Mouse (Mus musculus): ENCODE results near the gene Gsdma.
"Not testable (repeated sequence)": the region's sequence is repeated elsewhere in the genome, so short reads cannot be mapped to it uniquely, and the experiment has no call there.

Gene Gsdma

DNA sequence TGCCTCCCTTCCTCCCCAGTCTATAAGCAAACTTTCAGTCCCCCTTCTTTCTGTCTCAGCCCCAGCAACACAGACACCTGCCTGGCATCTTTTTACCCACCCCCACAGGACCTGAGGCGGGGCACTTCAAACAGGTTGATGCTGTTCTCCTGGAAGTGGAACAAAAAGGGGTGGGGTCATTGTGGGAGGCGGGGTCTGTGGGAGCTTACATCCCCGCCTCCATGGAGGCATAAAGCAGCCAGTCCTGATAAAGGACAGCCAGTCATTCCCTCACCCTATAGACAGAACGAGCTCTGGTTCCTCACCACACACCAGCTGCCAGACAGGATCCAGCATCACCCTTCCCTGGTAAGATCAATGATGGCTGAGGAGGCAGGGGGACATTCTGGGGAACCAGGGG lies at the start of gene Gsdma:
Gsdma (plus strand) TSS at position 261 of the 400 bp plus-strand sequence.
- no peak for DNase-seq (ENCODE audit: low spot score)

DNA sequence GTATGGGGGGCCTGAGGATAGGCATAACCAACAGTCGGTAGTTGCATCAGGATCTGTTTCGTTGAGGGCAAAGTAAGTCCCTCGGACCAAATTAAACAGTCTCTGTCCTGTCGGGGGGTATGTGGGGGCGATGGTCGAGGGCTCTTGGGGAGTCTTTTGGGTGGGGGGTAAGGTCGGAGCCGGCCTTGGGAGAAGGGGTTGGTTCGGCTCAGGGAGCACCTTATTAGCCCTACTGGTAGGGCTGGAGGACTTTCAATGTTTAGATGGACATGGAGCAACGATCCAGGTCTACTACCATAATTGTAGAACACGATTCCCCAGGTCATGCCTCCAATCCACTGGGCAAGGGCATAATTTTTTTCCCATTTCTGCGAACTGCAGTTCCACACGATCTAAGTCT lies 43.4 kb upstream of the Gsdma start:
- no peak for DNase-seq (ENCODE audit: low spot score)

DNA sequence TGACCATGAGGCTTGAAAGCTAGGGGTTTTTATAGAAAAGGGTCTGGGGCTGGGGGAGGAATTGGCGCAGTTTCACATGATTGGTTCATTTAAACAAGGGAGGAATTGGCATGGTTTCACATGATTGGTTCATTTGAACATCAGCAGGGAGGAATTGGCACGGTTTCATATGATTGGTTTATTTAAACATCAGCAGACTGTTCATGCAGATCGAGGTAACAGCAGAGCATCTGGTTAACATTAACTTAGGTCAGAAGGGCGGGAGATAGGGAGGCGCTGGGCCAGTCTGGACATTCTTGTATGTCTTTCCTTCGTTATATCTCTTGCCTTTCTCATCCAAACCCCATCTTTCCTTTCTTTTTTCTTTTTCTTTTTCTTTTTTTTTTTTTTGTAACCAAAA lies 40.2 kb upstream of the Gsdma start:
- not testable (repeated sequence) for DNase-seq (ENCODE audit: low spot score)

GRCm38 (mm10) chr11:98624381-98624780 lies 39.8 kb upstream of the Gsdma start:
- not testable (repeated sequence) for DNase-seq (ENCODE audit: low spot score)

- no peak for DNase-seq (ENCODE audit: low spot score)
Observed at GRCm38 (mm10) chr11:98625611-98626410, 38.3 kb upstream of the Gsdma start, which contains the start of the genes Gm12355 and Gsdma3. Gene Gm12355, minus strand, starts transcription at chr11:98625661. Gene Gsdma3, plus strand, starts transcription at chr11:98626360.

- no peak for DNase-seq (ENCODE audit: low spot score)
Observed at GRCm38 (mm10) chr11:98628706-98629105, 35.4 kb upstream of the Gsdma start.

- DNase-seq (ENCODE audit: low spot score): no peak
Observed at GRCm38 (mm10) chr11:98630646-98631045, 33.5 kb upstream of the Gsdma start.

DNA sequence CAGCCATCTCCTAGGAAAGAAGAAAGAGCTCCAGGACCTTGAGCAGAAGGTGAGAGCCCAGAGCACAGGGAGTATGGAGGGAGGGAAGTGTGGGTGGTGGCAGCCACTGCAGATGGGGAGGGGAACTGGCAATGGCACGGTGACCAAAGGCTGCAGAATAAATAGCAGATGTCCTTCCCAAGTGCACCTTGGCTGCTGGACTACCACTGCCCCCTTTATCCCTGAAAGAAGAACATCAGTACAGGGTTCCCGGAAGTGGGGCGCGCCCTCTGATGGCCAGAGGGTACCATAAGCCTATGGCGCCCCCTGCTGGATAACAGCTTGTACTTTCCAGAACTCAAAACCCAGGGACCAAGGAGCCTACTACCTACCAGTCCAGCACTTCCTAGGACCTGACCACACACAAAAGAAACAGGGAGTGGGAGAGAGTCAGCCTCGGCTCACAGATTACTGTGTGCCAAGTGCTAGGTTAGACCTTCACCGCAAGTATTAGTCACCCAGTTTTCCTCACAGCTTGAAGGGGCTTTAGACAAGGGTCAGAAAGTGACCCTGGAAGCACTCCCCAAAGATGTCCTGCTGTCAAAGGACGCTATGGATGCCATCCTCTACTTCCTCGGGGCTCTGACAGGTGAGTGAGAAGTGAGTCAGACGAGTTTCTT lies 28.7 kb upstream of the Gsdma start:
- peak; percentile 55 for DNase-seq (ENCODE audit: low spot score)

DNA sequence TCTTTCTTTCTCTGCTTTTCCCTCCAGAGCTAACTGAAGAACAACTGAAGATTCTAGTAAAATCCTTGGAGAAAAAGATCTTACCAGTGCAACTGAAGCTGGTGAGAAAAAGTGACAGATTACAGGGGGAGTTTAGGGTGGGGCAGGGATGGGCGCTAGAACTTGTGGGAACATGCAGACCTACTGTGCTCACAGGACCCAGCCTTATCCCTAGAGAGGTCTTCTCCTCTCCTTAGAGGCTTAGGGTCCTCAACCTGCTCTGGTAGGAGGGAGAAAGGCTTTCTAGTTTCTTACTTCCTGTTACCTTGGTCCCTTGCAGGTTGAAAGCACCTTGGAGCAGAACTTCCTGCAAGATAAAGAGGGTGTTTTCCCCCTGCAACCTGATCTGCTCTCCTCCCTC lies 26.6 kb upstream of the Gsdma start:
- no peak for DNase-seq (ENCODE audit: low spot score)

DNA sequence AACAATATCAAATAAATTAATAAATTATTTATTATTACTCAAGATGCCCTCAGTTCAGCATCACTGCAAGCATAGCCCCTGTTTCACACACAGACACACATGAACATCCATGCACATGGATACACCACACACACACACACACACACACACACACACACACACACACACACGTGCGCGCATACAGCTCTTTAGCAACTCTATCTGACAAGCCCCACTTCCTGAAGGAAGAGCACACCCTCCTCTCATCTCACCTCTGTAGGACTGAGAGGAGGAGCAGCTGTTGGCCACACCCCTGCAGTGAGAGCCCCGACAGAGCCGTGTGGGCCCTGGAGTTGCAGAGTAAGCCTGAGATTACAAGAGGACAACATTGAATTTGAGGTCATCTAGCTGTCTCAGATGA lies 24.1 kb upstream of the Gsdma start:
- no peak for DNase-seq (ENCODE audit: low spot score)

DNA sequence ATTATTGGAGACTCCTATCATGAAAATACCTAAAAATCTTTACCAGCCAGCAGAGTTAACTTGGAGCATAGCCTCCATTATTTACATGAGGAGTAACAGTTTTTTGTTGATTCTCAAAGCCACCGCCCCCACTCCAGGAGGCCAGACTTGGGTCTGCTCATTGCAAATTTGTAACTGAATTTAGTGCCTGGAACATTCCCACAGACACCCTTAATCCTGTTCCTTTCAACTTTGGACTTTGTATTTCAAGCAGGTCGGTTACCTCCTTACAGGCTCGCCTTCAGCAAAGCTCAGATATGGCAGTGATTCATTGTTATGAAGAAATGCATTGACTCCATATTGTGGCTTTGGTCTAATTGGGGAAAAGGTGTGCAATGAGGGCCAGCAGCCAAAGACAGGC lies 19.4 kb upstream of the Gsdma start:
- no peak for DNase-seq (ENCODE audit: low spot score)

DNA sequence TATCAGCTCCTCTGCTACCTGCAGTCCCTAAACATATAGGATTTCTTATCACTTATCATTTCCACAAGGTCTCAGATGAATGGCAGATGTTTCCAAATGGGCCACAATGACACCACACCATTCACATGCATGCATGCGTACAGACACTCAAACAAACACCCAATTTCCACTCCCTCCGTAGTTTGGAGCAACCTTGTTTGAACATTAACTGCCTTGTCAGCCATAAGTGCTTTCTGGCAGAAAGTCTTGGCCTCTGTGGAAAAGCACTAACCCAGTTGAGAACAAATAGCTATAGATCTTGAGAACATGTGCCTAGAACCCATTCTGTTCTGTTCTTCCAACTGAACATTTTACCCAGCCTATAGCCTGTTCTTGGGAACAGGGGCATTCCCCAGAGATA lies 18.2 kb upstream of the Gsdma start:
- DNase-seq (ENCODE audit: low spot score): no peak

GRCm38 (mm10) chr11:98646459-98646858 lies 17.7 kb upstream of the Gsdma start, which contains the start of gene Gsdma2:
Gene Gsdma2, plus strand, starts transcription at chr11:98646759.
- DNase-seq (ENCODE audit: low spot score): no peak

DNA sequence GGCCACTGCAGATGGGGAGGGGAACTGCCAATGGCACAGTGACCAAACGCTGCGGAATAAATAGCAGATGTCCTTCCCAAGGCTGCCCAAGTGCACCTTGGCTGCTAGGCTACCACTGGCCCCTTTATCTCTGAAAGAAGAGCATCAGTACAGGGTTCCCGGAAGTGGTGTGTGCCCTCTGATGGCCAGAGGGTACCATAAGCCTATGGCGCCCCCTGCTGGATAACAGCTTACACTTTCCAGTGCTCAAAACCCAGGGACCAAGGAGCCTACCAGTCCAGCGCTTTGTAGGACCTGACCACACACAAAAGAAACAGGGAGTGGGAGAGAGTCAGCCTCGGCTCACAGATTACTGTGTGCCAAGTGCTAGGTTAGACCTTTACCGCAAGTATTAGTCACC lies 9.1 kb upstream of the Gsdma start:
- peak; percentile 79 for DNase-seq (ENCODE audit: low spot score)

GRCm38 (mm10) chr11:98660517-98660916 lies 3.6 kb upstream of the Gsdma start:
- DNase-seq (ENCODE audit: low spot score): peak; percentile 87

DNA sequence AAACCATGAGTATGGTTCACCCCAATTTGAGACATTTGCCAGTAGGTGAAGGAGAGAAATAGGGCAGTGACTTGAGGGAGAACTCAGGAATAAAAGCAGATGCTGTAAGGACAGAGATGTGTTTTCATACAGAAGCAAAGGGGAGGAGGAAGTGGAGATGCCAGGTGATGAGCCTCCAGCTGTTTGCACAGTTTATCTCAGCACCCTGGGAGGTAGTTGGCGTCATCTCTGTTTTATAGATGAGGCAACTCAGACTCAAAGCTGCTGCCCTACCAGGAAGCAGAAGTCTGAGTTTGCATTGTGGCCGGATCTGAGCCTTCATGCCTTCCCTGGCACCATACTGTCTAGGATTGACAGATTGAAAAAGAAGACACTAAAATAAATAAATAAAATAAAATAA lies 4.8 kb downstream of the Gsdma start:
- DNase-seq (ENCODE audit: low spot score): no peak

DNA sequence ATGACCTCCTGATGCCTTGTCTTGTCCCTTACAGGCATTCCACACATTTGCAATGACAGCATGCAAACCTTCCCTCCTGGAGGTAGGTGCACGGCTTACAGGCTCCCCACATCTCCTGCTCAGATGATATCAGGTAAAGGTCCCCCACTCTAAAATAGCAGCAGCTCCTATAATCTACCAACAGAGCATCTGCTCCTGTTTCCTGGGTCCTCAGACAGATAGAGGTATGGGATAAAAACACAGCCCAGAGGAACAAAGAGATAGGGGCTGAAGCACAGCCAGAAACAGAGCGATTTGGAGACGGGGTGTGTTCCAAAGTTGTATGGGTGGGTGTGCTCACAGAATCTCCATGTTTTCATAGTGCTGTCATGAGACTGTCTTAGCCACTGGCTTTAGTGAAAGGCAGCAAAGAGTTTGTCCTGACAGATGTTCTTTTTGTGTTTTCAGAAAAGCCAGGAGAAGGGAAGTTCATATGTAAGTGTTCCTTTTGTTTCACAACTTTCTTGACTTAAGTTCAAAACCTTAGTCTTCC lies 7.2 kb downstream of the Gsdma start:
- DNase-seq (ENCODE audit: low spot score): no peak

DNA sequence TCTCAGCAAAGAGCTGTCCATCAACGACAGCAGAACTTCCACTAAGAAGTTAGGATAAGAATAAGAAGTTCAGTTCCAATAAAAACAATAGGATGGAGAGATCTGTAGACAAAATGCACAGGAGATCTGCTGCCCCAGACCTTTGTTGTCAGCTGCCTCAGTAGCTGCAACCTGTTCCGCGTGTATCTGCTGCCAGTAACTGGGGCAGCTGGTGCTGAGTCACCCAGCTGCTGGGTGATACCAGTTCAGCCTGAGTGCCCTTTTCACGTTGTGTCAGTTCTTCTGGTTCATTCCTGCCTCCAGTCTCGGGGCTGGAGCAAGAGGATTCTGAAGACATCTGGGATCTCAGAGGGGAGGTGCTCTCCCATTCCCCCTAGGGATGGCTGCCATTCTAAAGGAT lies 7.7 kb downstream of the Gsdma start:
- no peak for DNase-seq (ENCODE audit: low spot score)

DNA sequence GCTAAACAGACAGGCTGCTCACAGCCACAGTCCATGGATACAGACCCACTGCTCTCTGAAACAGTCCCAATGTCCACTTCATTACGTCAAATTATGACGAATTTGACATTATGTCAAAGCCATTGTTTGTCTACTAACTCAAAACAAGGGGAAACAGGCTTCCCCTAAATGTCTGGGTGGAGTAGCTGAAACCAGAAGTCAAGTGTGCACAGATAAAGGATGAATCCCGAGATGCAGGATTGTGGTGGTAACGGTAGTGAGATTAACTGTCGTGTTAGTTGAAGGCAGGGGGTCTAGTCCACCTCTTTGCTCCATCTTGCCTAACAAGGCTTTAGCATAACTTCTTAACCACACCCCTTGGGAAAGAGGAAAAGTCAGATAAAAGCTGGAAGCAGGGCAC lies 8.3 kb downstream of the Gsdma start:
- no peak for DNase-seq (ENCODE audit: low spot score)

- peak; percentile 79 for DNase-seq (ENCODE audit: low spot score)
Observed at GRCm38 (mm10) chr11:98673136-98673535, 9.0 kb downstream of the Gsdma start.

GRCm38 (mm10) chr11:98675829-98676363 lies 11.7 kb downstream of the Gsdma start:
- DNase-seq (ENCODE audit: low spot score): no peak

DNA sequence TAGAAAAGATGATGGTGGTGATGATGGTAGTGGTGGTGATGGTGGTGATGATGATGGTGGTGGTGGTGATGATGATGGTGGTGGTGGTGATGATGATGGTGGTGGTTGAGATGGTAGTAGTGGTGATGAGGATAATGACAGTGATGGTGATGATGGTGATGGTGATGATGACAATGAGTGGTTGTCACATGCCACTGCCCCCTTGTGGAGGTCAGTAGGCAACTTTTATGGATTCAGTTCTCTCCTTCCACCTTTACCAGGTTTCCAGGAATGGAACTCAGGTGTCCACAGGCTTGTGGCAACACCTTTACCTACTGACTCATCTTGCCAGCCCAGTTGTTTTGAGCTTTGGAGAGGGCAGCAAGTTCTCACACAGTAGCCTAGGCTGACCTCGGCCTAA lies 15.9 kb downstream of the Gsdma start:
- no peak for DNase-seq (ENCODE audit: low spot score)

- DNase-seq (ENCODE audit: low spot score): not testable (repeated sequence)
Observed at GRCm38 (mm10) chr11:98680595-98680994, 16.4 kb downstream of the Gsdma start.

All from retina, embryonic 14.5 days (tissue).